Mouse (Mus musculus): ENCODE results near the gene Vsir.

- TF ChIP-seq POLR2A (IDR thresholded peaks at IDR 0.05; ENCODE audit: low read depth, low read length) (no peak), CTCF (IDR thresholded peaks at IDR 0.05; ENCODE audit: extremely low read depth, insufficient read depth, insufficient read length, insufficient replicate concordance) (no peak)
These were observed 11.6 kb upstream of the Vsir start for GRCm38 (mm10) chr10:60335021-60335420.

All from spleen, adult 2 months (tissue).